Mouse (Mus musculus) cerebellum, adult 9-11 months (tissue): ENCODE results near the gene Ppm1h.
"Not testable (repeated sequence)": the region's sequence is repeated elsewhere in the genome, so short reads cannot be mapped to it uniquely, and the experiment has no call there.

ENCODE experiments used
- DNase-seq: peaks from one replicate; pipeline ENCODE4 v3.0.0; 2022

Ppm1h gene

DNA sequence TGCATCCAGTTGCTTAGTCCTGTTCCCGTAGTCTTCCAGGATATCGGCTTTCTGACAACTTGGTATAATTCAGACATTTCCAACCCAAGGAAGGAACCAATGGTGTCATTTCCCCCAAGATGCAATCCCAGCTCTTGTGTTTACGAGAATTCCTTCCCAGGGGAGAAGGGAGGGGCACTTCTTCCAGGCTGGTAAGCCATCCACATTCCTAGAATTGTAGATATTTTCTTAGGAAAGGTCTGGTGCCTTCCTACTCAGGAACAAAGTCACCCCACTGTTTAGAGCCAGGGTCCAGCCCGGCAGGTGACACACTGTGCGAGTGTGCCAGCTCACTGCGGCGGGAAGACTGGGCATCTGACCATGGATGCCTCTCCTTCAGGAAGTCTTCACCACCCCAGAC lies 264.2 kb downstream of the Ppm1h start:
- no peak for DNase-seq

DNA sequence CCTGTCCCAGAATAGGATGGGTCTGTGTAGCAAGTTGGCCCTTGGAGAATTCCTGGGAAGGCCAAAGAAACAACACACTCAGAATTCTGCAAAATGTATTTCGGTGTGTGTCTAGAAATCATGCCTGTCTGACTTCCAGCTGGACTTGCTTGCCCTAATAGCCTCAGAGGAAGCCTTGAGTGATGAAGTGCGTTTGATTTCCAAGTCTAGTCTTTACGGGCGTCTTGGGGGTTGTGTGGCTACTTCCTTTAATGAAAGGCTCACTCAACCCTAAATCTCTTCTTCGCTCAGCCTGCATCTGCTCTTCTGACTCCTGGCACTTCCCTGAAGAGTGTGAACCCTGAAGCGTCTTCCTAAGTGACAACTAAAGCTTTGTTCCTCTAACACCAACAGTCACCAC lies 265.3 kb downstream of the Ppm1h start:
- no peak for DNase-seq

DNA sequence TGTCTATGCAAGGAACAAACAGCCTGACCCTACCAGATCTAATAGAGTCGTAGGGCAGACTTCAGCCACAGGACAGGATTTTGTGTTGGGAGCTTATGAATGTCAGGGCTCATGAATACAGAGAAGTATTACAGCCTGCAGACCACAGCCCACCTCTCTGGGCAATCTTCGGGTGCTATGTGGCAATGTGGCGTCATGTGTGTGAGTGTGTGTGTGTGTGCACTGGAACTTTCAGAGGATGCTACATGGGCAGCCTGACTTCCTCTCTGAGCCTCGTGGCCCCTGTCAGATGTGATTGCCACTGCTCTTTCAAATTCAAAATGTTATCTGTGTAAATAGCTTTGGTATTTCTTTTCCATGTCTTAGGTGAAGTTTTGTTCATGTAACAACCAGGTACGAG lies 266.3 kb downstream of the Ppm1h start:
- no peak for DNase-seq

DNA sequence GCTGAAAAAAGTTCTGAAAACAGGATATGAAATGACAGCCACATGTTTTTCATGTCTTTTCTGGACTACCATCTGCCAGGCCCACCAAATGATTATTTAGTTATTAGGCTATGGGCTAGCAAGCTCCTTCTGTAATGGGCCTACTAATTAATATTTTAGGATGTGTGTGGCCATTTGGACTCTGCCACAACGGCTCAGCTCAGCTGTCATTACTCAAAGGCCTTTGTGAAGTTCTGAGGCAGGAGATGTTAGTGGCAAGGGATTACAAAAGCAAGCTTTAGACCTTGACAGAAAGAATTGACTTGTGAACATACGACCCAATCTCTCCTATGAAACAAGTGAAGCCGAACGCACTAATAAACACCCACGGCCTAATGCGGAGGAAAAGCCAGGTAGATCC lies 272.4 kb downstream of the Ppm1h start:
- DNase-seq = no peak

DNA sequence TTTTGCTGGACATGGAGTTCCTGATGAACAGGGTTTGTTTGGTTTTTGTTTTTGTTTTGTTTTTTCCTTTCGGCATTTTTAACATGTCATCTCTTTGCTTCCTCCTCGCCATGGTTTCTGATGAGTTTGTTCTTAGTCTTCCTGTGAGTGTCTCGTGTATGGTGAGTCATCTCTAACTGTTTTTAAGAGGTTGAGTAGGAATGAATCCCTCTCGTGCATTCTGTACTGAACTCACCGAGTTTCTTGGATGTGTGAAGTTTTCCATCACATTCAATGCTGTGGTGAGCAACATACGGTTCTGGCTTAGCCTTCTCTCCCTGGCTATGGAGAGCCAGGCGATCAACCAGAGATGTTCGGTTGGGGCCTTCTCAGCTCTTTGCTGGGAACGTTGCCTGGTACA lies 275.0 kb downstream of the Ppm1h start:
- DNase-seq = no peak

DNA sequence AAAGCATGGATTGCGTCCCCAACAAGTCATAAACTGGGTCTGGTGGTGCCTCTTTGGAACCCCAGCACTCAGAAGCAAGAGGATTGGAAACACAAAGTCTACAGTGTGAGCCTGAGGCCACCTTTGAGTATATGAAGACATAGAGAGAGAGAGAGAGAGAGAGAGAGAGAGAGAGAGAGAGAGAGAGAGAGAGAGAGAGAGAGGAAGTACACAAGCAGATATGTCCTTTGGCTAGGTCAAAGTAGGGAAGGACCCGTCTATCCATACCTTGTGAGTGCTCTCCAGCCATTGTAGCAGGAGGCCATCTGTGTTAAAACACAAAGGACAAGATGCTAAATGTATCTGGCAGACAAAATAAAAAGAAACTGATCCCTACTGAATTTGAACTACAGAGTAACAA lies 279.4 kb downstream of the Ppm1h start:
- no peak for DNase-seq

DNA sequence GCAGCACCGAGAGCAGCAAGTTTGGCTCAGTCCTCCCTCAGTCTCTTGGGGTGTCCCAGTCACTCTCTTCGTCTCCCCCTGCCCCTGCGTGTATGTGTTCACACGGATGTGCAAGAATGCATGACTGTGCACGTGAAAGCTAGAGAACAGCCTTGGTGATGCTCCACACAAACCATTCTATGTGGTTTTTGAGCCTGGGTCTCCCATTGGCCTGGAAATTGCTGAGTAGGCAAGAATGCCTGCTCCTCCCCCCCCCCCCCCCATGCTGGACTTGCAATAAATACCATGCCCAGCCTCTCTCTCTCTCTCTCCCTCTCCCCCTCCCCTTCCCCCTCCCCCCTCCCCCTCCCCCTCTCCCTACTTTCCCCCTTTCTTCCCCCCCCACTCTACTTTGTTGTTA lies 280.1 kb downstream of the Ppm1h start:
- DNase-seq = no peak

DNA sequence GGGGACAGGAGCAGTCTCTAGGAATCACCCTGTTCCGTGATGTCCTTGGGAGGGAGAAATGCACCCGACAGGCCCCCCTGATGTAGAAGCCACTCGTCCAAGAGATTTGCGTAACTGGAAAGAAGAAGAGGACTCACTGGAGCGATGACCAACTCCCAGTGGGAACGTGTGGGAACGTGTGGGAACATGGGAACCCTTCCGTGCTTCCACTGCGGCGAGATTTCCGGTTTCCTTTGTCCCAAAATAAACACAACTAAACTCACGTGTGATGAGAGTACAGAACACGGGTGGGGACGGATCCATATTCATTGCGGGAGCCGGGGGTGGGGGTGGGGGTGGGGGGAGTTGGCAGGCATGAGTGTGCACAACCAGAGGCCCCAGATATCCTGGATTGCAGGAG lies 281.7 kb downstream of the Ppm1h start:
- no peak for DNase-seq

DNA sequence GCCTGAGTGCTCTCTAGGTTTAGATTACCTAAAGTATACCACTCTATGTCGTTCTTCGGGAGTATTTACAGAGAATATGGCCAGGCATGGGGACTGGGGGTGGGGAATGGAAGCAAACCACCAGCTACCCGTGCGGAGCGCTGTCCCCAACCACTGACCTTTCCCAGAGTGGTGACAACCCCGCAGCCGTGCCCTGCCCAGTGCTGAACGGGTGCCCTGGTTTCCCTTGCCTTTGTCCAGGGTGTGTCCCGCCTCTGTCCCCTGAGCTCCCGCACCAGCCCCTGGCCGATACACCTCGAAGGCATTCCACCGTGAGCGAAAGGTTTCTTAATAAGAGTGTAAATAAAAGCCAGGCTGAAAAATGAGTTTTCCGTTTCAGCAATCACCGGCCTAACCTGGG lies 282.2 kb downstream of the Ppm1h start:
- no peak for DNase-seq

DNA sequence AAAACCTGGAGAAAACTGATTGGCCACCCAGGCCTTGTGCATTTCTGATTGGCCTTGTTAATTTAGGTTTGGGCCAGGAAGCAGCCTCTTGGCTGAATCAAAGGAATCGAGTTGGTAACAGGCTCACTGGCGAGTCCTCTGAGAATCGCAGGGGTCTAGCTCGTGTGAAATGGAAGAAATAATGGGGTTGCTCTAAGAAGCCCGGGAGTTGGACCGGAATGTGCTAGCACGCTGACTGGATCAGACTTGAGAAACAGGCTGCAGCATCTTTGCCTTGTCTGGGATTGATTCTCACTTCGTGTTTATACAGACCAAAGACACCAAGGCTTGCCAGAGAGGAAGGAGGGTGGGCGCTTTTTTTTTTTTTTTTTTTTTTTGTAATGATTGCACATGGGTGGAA lies 282.9 kb downstream of the Ppm1h start:
- DNase-seq = no peak

DNA sequence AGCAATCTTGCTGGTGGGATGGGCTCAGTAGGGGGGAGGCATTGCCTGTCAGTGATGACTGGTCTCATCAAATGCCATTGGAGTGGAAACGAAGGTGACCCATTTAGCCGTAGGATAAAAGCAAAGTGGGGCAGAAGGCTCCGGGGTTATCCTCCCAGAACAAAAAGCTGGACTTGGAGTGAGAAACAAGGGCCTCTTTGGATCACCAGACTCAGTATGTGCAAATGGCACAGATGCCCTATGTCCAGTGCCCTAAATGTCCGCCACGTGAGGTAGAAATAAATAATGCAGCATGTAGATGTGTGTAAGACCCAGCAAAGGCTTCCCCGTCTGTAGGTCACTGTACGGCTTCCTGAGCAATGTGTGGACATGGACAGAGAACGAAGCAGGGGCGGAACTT lies 284.1 kb downstream of the Ppm1h start:
- no peak for DNase-seq

DNA sequence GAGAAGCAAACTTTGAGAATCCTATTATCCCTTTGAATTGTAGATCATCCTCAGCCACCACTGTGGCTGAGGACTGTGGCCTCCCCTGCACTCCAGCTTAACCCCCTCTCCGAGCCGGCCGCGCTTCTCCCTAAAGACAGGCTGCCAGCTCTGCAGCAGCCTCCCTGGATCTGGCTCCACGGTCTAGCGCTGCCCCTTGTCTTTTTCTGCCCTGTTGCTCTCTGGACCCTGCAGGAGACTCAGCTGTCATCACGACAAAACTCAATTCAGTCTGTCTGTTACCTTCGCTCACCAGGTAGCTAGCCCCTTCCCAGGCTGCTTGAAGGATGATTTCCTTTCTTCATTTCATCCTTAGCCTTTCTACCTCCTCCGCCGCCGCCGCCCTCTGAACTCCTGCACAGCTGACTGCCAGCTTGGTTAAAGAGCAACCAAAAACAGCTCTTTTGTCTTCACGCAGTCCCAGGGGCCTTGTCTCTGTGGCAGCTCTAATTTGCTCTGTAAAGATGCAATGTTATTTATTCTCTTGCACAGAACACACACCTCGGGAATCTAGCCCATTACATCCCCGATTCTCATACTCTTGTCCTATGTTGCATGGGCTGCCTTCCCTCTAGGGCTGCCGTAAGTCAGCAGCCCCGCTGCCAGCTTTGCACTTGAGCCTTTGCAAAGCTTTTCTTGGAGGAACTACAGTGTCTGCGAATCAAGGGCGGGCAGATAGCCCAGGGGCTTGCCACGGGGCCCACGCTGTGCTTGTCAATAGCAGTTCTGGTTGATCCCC lies 285.1 kb downstream of the Ppm1h start:
- DNase-seq = no peak

DNA sequence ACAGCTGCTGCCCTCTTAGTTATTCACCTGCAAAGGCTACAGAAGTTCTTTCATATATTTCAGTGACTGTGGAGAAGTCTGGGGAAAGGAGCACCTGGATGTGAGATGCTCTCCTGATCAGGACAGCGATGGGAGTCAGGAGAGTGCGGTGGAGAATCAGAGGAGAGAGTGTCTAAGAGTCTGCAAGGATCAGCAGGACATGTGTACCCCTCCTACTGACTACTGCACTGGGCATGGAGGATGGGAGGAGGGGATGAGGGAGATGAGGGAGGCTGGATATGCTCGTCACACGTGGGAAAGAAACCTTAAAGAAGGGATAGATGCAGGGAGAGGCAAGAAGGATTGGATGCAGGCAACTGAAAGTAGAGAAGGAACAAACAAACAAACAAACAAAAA lies 285.7 kb downstream of the Ppm1h start:
- no peak for DNase-seq

DNA sequence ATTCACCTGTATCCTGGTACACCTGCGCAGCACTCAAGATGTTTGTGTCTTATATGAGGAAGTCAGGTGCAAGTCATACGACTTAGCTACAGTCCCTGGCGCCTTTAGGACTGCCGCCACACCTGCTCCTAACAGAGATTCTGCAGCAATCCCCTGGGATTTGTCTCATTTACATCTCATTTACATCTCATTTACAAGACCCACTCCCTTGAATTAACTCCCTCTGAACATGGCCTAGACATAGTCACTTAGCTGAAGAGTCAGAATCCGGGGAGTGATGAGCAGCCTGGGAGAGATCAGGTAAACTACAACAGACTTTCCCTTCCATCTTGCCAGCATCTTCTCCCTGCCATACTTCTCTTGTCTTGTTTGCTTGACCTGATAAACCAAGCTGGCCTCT lies 287.1 kb downstream of the Ppm1h start:
- not testable (repeated sequence) for DNase-seq

DNA sequence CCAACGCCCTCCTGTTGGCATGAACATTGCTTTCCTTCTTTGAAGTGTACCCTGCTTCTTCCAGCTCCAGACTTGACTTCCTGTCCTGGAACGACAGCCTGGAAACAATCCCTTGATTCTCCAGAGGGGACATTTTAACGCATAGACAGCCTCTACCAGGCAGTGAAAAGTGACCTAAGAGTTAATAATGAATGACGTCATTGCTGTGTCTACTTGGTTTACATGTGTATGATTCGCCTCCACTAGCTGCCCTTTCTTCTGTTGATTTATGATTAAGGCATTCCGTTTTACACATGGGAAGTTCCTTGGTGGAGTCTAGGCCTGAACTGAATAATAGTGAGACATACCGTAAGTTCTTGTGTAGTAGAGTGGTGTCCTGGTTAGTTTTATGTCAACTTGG lies 287.9 kb downstream of the Ppm1h start:
- DNase-seq = no peak

DNA sequence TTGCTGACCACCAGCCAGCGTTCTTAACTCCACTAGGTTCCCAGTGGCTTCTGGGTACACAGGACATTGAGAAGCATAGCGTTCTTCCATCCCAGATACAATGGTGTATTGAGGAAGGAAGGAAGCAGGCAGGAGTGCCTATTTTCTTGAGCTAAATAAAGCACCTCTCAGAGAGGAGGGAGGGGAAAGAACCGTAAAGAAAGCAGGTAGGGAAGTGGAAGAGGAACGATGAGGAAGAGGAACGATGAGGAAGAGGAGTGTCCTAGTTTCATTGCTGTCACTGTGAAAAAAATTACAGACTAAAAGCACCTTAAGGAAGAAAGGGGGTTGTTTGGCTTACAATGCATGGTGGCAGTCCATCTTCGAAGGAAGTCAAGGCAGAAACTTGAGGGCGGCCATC lies 291.6 kb downstream of the Ppm1h start:
- no peak for DNase-seq

DNA sequence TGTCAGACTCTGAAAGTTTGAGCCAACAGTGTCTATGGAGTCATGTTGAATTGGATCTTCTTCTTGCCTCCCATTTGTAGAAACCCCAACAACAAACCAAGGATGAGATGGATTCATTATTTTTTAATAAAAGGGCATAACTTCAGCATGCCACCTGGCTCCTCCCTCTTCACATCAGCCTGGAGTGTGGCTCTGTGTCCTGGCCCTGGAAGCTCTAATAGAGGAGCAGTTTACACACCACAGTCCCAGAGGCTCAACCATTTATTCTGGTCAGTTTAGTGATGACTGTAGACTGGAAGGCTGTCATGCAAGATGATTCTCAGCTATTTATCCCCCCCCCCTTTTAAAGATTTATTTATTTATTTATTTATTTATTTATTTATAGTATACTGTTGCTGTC lies 294.7 kb downstream of the Ppm1h start:
- no peak for DNase-seq

DNA sequence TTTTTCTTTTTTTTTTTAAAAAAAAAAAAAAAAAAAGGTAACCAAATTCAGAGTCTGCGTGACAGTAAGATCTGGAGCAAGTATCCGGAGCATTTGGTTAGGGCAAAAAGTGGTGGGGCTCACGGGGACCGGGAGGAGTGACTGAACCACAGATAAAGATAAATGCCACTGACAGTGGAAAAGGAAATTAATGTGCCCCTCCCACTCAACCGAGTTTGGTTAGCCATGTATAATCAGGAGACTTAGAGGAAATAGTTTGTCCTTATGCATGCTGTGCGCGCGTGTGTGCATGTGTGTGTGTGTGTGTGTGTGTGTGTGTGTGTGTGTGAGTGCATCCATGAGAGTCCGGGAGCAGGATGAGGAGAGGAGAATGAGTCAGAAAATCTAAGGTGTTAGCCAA lies 297.5 kb downstream of the Ppm1h start:
- no peak for DNase-seq

DNA sequence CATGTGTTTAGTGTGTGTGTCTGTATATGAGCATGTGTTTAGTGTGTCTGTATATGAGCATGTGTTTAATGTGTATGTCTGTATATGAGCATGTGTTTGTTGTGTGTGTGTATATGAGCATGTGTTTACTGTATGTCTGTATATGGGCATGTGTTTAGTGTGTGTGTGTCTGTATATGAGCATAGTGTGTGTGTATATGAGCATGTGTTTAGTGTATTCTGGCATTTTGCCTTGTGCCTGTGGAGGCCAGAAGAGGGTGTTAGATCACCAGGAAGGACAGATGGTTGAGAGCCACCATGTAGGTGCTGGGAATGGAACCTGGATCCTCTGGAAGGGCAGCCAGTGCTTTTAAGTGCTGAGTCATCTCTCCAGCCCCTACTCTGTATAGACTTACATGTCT lies 300.8 kb downstream of the Ppm1h start:
- DNase-seq = no peak

DNA sequence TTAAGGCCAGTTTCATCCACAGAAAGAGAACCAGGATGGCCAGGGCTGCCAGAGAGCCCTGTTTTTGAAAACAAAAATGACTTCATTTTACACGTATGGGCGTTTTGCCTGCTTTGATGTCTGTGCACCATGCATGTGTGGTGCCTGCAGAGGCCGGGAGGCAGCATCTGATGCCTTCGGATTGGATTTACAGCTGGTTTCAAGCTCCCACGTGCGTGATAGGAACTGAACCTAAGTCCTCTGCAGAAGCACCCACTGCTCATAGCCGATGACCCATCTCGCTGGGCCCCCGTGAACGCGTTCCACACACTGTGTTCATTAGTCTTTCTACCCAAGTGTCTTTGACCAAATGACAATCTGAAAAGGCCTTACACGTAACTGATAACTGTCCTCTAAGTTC lies 301.6 kb downstream of the Ppm1h start:
- DNase-seq = no peak

DNA sequence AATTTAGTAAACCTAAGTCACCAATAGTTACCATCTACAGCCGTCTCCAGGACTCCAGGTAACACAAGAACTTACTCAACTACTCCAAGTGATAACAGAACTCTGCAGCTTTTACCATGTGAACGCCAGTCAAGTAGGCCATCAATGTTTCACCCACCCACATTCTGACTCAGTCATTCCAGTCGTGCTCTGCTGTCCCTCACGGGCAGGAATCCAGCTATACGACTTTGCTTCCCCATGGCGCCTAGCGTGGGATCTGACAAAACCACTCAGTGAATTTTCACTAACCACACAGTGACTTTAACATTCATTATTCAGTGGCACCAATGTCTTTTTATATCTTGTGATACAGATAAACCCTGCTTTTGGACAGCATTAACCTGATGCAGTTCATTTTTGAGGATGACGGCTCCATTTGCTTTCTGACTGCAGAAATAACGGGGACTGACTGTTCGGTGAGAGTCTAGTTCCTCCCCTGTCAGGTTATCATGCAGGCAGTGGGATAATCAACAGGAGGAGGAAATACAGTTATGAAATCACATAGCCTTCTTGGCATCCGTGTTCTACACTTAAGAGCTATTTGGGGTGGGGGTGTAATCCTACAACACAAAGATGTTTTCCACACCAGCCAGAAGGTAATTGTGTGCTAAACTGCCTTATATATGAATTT lies 304.5 kb downstream of the Ppm1h start:
- DNase-seq = no peak

DNA sequence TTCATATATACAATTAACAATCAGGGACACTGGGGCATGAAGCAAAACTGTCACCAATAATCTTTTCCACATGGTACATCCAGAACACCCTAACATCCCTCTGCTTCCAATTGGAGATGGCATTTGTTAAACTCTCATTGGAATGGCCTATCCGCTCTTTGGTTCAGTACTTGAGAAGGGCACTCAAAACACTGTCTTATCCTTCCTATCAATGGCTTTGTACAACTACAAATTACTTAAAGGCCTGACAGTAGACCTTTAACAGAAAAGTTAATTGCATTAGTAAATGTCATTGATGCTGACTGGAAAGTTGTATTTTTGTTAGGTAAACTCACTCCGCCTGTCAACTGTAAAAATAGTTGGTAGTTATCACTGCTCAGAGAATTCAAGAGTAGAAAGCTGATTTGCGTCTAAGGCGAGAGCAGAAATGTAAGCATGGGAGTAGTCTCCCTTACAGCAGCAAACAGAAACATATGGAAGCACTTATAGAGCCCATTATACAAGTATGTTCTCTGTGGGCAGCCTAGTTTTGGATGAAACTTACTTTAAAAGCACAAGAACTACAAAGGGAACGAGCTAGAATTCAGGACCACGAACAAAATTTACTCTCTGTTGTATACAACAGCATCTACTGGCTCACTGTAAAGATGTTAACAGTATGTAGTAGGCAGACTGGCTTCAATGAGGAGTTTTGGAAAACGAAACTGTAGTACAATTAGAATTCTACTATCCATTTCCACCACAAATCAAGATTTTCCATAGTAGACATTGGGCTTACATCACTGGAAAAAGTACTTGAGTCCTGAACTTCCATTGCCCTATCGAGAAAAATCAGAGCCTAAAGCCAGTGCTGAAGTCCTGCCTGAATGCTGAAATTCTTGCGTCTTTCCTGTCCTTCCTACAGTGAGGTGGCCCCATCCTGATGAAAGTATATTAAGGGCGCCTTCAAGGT lies 305.3 kb downstream of the Ppm1h start:
- no peak for DNase-seq

DNA sequence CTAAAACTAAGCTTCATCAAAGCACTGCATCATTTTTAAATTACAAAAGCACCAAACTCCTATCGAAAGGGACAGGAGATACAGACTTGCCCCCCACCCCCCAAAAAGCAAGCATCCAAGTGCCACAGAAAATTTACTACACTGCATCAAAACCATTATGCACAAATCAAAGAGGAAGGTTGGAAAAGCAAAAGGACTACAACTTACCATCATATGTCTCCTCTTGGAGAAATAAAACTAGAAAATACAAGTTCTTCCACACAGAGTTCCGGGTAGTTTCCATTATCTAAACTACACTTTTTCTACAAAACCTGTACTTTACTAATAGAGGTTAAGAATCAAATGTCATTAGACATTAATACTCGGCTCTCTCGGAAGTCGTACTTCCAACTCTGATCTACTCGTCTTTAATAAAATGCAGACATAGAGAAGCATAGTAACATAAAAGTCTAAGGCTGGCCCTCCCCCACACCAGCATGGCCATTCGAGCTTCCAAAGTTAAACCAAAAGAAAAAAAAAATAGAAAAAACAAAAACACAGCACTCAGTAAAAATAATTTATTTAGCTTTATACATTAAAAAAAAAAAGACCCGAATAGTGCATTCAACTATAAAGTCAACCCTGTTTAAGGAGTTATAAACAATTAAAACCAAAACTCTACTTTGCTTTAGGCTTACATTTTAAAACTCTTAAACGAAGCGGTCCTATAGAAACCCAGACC lies 306.1 kb downstream of the Ppm1h start:
- DNase-seq = no peak
